Mouse (Mus musculus) brain, embryonic 14.5 days (tissue): ENCODE measurements around the gene Rad51b.

Experiments used
- CTCF ChIP-seq: fragments of 200-500 bp; IDR thresholded peaks from 2 replicates; pipeline ENCODE4 v1.5.1; 2012; ENCODE audit warnings: inconsistent platforms, mild to moderate bottlenecking, moderate library complexity, borderline replicate concordance; ENCODE audit not compliant: insufficient read depth, insufficient read length; ENCODE audit errors: extremely low read depth
- POLR2A ChIP-seq: fragments of 200-500 bp; IDR thresholded peaks from 2 replicates; pipeline ENCODE4 v1.6.1; 2012; ENCODE audit warnings: mild to moderate bottlenecking, inconsistent platforms, borderline replicate concordance; ENCODE audit not compliant: poor library complexity, insufficient read depth, insufficient read length, severe bottlenecking; ENCODE audit errors: extremely low read depth

DNA sequence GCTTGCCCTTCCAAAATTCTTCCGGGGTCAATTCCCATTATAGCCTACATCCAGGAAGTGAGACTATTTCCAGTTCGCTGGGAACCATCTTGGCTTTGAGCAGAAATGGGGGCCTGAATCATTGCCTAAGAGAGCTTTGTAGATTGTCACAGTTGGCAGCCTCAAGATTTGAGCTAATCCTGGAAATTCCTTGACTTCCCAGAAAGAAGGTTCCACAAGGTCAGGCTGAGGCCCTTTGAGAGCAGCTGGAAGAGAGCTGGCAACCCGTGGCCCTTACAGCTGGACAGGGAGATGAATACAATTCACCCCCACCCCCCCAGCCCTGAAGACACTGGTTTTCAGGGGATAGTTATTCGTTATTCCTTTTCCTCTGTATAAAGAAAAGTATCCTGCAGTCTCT lies 451.8 kb downstream of the Rad51b start:
- TF ChIP-seq POLR2A (no peak), CTCF (no peak)
